Mouse (Mus musculus): ENCODE results near the gene Spns2. TPM values are rescaled to one million over a fixed set of nuclear protein-coding genes. Genes with fewer than 3 reads are reported as not detected.

The Spns2 gene
- polyA plus RNA-seq, 1 experiment, result not detected

DNA sequence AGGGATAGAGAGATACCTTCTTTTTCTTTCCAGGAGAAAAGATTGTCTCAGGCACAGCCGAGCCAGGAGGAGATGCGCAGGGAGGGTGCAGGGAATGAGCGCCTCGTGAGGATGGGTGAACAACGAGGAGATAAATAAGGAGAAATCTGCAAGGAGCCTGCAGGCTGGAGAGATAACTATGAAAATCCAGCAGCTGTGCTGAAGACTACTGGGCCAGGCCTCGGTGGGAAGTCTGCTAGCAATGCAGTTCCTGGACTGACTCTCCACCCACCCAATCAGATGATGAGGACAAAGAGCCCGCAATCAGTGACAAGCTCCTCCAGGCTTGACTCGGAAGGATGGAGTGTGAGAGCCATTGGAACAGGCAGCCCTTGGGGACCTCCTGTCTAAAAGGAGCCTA lies 12.5 kb upstream of the Spns2 start:
- H3K4me3 ChIP-seq (ENCODE audit: insufficient read depth, low read length), result no peak overlapping the region
- TF ChIP-seq POLR2A (IDR thresholded peaks at IDR 0.05; ENCODE audit: borderline replicate concordance, low read depth, low read length), result no peak
- TF ChIP-seq CTCF (IDR thresholded peaks at IDR 0.05; ENCODE audit: low read depth, low read length), result no peak
- H3K4me1 ChIP-seq (ENCODE audit: control insufficient read depth, insufficient read depth, low read length), result no peaks in the 10 kb centered on the region
- no peak overlapping the region for H3K27ac ChIP-seq (ENCODE audit: insufficient read depth, low read depth, low read length)

DNA sequence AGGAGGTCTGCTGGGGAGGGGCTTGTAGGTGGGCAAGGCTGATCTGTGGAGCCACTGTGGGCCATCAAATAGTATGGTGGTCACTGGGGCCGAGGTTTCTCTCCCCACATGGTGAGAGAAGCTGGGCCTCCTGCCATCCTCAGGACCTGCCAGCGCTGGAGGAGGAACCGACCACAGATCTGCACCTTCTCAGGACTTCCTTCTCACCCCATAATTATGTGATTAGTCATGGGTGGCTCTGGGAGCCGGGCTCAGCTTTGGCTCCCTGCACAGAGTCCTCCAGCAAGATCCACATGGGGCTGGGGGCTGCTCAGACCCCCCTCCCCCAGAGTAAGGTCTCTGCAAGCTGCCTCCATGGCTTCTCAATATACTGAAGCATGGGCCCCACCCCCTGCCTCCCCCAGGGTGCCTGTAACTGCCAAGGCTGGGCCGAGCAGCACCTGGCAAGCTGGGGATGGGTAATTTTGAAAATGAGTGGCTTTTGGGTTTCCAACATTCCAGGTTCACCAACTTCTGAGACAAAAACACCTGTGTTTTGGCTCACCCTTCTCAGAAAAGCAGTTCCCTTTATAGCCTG lies 11.8 kb upstream of the Spns2 start:
- H3K27ac ChIP-seq (ENCODE audit: insufficient read depth, low read depth, low read length), result no peak overlapping the region
- no peak overlapping the region for H3K4me3 ChIP-seq (ENCODE audit: insufficient read depth, low read length)
- H3K4me1 ChIP-seq (ENCODE audit: control insufficient read depth, insufficient read depth, low read length), result no peaks in the 10 kb centered on the region
- TF ChIP-seq POLR2A (IDR thresholded peaks at IDR 0.05; ENCODE audit: borderline replicate concordance, low read depth, low read length) (no peak), CTCF (IDR thresholded peaks at IDR 0.05; ENCODE audit: low read depth, low read length) (no peak)

DNA sequence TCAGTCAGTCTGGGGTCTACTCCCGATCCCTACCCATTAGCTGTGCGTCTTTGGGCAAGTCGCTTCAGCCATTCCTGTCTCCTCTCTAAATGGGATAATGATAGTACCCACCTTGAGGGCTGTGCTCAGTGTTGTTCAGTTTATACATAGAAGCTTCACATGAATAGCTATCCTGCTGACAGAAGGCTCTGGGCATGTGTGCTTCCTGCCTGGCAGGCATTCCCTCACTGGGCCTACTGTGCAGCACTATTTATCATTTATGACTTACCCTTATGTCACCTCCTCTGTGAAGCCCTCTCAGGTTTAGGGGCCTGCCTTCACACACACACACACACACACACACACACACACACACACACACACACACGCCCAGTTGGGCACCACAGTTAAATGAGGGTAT lies 10.4 kb upstream of the Spns2 start:
- H3K4me3 ChIP-seq (ENCODE audit: insufficient read depth, low read length), result no peak overlapping the region
- H3K27ac ChIP-seq (ENCODE audit: insufficient read depth, low read depth, low read length), result no peak overlapping the region
- H3K4me1 ChIP-seq (ENCODE audit: control insufficient read depth, insufficient read depth, low read length), result no peaks in the 10 kb centered on the region
- TF ChIP-seq POLR2A (IDR thresholded peaks at IDR 0.05; ENCODE audit: borderline replicate concordance, low read depth, low read length) (no peak), CTCF (IDR thresholded peaks at IDR 0.05; ENCODE audit: low read depth, low read length) (no peak)

DNA sequence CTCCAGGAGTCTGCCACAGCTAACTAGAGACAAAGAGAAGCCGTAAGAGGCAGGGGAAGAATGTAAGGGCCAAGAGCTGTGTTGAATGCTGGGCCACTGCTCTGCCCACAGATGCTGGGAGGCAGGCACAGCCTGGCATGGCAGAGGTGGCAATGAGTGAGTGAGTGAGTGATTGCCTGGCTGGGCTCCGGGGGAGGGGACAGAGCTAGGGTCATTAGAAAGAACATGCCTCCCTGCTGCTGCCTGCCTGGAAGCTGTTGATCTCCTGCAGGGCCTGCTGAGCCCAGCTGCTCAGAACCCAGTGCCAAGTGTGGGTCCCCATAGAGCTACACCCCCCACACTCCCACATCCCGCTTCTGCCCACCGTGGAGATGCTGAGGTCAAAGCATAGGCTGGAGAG lies 7.7 kb upstream of the Spns2 start:
- TF ChIP-seq CTCF (IDR thresholded peaks at IDR 0.05; ENCODE audit: low read depth, low read length) (no peak), POLR2A (IDR thresholded peaks at IDR 0.05; ENCODE audit: borderline replicate concordance, low read depth, low read length) (no peak)
- H3K4me1 ChIP-seq (ENCODE audit: control insufficient read depth, insufficient read depth, low read length), result no peaks in the 10 kb centered on the region
- no peak overlapping the region for H3K4me3 ChIP-seq (ENCODE audit: insufficient read depth, low read length)
- H3K27ac ChIP-seq (ENCODE audit: insufficient read depth, low read depth, low read length), result no peak overlapping the region

DNA sequence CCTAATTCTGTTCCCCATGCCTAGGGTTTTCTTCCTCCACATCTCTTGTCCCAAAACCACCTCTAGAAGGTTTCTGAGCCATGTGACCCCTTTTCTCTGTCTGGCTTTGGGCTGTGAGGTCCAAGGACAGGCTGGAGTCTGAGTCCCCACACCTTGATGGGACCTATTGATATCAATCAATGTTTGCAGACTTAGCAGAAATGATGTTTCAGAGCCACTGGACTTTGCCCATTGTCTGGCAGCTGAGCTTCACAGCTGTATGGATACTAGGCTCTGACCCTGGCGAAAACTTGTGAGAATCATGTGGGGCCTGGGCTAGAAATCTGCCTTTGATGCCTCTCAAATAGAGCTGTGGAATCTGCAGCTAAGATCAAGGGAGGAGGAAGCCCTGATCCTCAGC lies 7.1 kb upstream of the Spns2 start:
- Histone ChIP-seq H3K4me3 (ENCODE audit: insufficient read depth, low read length) (no peak overlapping the region), H3K27ac (ENCODE audit: insufficient read depth, low read depth, low read length) (no peak overlapping the region), H3K4me1 (ENCODE audit: control insufficient read depth, insufficient read depth, low read length) (no peaks in the 10 kb centered on the region)
- TF ChIP-seq CTCF (IDR thresholded peaks at IDR 0.05; ENCODE audit: low read depth, low read length), result no peak

DNA sequence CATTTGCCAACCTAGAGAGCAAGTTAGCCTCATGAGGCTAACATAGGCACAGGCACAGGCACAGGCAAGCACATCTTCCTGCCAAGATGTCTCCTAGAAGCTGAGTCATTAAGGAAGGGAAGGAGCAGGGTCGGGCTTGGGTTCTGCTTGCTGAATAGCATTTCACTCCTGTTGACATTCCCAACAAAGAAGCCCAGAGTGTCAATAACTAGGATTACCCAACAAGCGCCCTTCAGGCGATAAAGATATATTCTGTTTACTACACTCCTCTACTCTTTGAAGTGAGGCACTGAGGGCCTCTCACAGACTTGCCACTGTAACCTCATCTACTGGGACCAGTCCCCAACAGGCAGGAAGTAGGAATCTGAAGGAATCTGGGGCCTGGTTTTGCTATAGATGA lies 6.4 kb upstream of the Spns2 start:
- Histone ChIP-seq H3K4me3 (ENCODE audit: insufficient read depth, low read length) (no peak overlapping the region), H3K4me1 (ENCODE audit: control insufficient read depth, insufficient read depth, low read length) (no peaks in the 10 kb centered on the region), H3K27ac (ENCODE audit: insufficient read depth, low read depth, low read length) (no peak overlapping the region)
- TF ChIP-seq POLR2A (IDR thresholded peaks at IDR 0.05; ENCODE audit: borderline replicate concordance, low read depth, low read length), result no peak
- no peak for TF ChIP-seq CTCF (IDR thresholded peaks at IDR 0.05; ENCODE audit: low read depth, low read length)

DNA sequence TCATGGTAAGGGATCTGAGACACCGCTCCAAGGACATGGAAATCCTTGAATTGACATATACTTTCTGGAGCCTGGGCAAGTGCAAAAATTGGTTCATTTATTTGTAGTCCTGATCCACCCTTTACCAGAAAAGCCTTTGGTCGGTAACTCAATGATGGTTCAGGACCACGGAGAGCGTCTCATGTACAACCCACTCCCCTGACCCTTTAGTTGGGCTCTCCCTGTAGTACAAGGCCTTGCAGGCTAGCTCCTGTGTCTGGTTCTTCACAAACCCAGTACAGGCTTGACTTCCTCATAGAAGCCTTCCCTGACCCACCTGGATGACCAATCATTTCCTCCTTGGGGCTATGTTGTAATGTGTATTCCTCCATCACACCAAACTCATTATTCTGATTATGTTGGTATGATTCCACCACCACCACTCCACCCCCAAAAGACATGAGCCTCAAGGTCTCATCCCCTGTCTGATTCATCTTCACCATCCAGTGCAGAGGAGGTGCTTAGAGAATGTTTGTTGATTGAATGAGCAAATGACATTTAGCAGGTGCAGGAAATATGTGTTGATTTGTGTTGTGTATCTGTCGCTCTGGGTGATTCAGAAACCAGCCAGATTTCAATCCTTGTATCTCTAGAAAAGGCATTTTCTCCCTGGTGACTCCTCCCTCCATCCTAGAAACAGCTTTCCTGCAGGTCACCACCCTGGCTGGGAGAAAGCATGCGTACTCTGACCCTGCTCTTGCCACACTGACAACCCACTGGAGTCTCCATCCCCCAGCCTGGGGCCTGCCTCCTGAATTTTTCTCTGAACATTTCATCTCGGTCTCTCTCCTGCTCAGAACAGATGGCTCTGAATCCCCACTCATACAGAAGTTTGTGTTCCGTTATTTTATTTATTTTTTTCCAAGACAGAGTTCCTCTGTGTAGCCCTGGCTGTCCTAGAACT lies 4.6 kb upstream of the Spns2 start:
- H3K4me1 ChIP-seq (ENCODE audit: control insufficient read depth, insufficient read depth, low read length), result no peaks in the 10 kb centered on the region
- H3K27ac ChIP-seq (ENCODE audit: insufficient read depth, low read depth, low read length), result no peak overlapping the region

DNA sequence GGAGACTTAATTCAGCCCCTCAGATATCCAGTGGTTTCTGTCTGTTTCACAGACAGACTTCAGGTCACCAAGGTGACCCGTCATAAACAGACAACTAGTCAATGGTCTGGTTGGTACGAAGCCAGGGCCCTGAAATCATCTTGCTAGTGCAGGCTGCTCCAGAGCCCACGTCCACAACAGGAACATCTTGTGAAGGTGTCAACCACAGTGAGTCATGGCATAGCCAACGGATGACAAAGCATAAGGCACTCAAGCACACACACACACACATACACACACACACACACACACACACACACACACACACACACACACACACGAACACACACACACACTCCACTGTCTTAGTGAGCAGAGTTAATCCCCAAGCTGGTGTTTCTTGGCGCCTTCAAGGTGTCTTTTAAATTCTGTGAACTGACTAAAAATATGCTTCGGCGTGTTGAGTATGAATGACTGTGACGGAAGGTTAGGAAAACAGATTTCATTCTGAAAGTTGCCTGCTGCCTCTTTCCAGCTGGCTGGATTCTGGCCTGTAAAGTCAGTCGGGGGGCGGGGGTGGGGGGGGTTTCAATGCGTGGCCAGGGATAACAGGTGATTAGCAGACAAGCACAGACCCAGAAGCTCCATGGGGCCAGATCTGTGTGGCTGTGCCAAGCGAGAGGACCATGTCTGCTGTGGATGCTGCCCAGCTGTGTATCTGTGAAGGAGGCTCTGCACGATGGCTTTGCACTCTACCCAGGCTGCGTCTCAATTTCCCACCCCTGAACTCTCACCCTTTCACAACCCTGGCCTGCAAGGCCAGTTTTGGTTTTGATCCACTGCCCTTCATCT lies 1.6 kb upstream of the Spns2 start:
- no peak overlapping the region for H3K4me3 ChIP-seq (ENCODE audit: insufficient read depth, low read length)
- no peak overlapping the region for H3K27ac ChIP-seq (ENCODE audit: insufficient read depth, low read depth, low read length)
- no peaks in the 10 kb centered on the region for H3K4me1 ChIP-seq (ENCODE audit: control insufficient read depth, insufficient read depth, low read length)
- TF ChIP-seq POLR2A (IDR thresholded peaks at IDR 0.05; ENCODE audit: borderline replicate concordance, low read depth, low read length) (no peak), CTCF (IDR thresholded peaks at IDR 0.05; ENCODE audit: low read depth, low read length) (no peak)

More for the DNA sequence above, 4.6 kb upstream of the Spns2 start:
- no peak overlapping the region for H3K4me3 ChIP-seq (ENCODE audit: insufficient read depth, low read length)
- TF ChIP-seq POLR2A (IDR thresholded peaks at IDR 0.05; ENCODE audit: borderline replicate concordance, low read depth, low read length) (no peak), CTCF (IDR thresholded peaks at IDR 0.05; ENCODE audit: low read depth, low read length) (no peak)

DNA sequence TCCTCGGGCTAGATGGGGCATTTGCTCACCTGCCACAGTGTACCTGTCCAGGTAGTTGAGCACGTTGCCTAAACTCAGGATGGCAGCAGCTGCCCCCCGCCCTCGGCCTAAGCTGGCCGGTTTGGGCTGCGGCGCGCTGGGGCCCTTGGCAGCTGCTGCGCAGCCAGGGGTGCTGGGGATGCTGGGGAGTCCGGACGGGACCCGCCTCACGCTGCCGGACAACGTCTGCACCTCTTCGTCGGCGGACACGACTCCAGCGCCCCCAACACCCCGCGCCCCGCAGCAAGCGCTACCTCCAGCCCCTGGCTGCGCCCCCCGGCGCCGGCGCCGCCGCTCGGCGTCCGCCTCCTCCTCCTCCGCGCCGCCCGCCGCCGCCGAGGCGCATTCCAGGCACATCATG lies 307 bp downstream of the Spns2 start:
- peak overlapping the region; percentile 45 for H3K4me3 ChIP-seq (ENCODE audit: insufficient read depth, low read length)
- no peak for TF ChIP-seq CTCF (IDR thresholded peaks at IDR 0.05; ENCODE audit: low read depth, low read length)

More for the DNA sequence above, 307 bp downstream of the Spns2 start:
- Histone ChIP-seq H3K27ac (ENCODE audit: insufficient read depth, low read depth, low read length) (no peak overlapping the region), H3K4me1 (ENCODE audit: control insufficient read depth, insufficient read depth, low read length) (no peaks in the 10 kb centered on the region)
